Mouse (Mus musculus): ENCODE results near the gene Ston2. TPM values are rescaled to one million over a fixed set of nuclear protein-coding genes. Genes with fewer than 3 reads are reported as not detected.

The Ston2 gene
- polyA plus RNA-seq, 1 experiment, result 77.2 TPM

DNA sequence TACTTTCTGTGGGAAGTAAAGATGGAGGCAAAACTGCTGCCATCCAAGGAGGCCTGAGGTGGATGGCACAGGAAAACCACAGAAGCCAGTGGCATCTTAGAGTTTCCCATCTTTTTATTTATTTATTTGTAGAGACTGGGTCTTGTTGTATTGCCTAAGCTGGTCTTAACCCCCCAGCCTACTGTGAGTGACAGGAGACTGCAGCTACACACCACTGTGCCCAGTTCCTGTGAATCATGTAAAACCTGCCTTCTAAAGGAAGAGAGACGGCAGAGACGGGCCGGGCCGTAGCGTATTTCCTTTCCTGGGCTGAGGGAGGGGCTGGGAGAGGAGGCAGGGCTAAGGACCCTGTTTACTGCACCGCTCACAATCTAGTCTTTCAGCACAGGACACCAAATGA is 19.6 kb upstream of the Ston2 start:
- Histone ChIP-seq H3K4me3 (replicated peaks) (no peak overlapping the region), H3K9me3 (no peaks in the 10 kb centered on the region), H3K36me3 (replicated peaks; ENCODE audit: low read length) (peaks cover 73% of the 10 kb centered on the region), H3K27me3 (replicated peaks) (no peaks in the 10 kb centered on the region), H3K4me1 (peaks cover 11% of the 10 kb centered on the region)
- TF ChIP-seq FLI1 (IDR thresholded peaks at IDR 0.05; ENCODE audit: low read length) (no peak), GATA1 (IDR thresholded peaks at IDR 0.05; ENCODE audit: borderline replicate concordance, low read length) (no peak)

DNA sequence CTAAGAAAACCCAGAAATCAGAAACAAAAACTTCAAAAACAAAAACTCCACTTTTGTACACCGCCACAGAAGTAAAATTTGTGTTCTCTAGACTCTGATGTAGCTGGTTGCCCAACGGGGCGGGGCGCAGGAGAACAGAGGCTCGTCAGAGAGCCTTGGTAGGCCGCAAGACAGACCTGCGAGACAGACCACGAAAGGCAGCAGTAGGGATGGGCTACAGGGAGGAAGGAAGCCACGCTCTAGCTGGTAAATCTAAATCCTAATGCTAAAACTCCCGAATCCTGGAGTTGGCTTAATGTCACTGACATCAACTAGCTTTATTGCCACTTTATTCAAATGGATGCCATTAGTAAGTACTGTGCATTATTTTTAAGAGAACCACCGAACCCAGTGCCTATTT is 18.9 kb upstream of the Ston2 start:
- H3K27me3 ChIP-seq (replicated peaks), result peaks cover 2% of the 10 kb centered on the region
- H3K4me3 ChIP-seq (replicated peaks), result no peak overlapping the region
- peaks cover 67% of the 10 kb centered on the region for H3K36me3 ChIP-seq (replicated peaks; ENCODE audit: low read length)
- peaks cover 11% of the 10 kb centered on the region for H3K4me1 ChIP-seq
- TF ChIP-seq GATA1 (IDR thresholded peaks at IDR 0.05; ENCODE audit: borderline replicate concordance, low read length) (no peak), FLI1 (IDR thresholded peaks at IDR 0.05; ENCODE audit: low read length) (no peak)
- H3K9me3 ChIP-seq, result no peaks in the 10 kb centered on the region

DNA sequence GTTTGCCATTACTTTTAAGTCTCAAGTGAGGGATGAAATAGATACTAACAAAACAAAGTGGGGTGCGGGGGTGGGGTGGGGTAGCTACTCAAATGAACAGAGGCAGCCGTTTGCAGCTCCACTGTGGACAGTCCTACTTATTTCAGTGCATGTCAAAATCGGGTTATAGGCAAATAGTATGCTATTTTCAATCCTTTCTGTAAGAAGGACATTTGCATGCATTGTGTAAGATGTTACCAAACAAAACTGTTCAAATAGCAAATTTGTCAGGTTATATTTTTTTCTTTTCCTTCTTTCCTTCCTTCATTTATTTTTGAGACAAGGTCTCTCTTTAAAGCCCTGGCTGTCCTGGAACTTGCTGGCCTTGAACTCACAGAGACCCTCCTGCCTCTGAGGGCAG is 16.1 kb upstream of the Ston2 start:
- H3K4me3 ChIP-seq (replicated peaks), result no peak overlapping the region
- TF ChIP-seq GATA1 (IDR thresholded peaks at IDR 0.05; ENCODE audit: borderline replicate concordance, low read length) (no peak), FLI1 (IDR thresholded peaks at IDR 0.05; ENCODE audit: low read length) (no peak)
- peaks cover 25% of the 10 kb centered on the region for H3K4me1 ChIP-seq

DNA sequence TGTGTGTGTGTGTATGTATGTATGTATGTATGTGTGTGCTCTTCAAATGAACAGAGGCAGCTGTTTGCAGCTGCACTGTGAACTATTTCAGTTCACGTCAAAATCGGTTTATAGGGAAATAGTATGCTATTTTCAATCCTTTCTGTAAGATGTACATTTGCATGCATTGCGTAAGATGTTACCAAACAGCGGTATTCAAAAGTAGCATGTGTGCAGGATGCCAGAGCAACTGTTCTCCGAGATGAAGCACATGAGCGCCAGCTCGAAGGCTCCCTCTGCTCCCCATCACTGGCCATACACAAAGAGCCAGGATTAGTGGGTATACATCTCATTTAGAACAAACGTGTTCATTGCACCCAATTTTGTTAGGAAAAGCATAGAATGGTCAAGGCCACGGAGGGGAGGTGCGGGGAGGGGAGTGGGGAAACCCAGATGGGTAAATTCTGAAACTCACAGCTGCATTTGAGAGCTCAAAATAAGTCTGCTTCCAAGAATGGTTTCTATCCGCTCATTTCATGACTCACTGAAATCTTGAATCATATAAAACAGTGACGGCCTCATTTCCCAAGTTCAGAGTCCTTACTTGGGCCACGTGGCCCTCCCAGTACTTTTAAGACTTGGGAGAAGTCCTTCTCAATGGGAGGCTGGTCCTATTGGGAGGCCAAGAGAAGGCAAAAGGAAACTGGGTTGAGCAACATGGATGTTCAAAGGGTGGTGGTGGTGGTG is 15.2 kb upstream of the Ston2 start:
- Histone ChIP-seq H3K36me3 (replicated peaks; ENCODE audit: low read length) (peaks cover 29% of the 10 kb centered on the region), H3K4me1 (peaks cover 32% of the 10 kb centered on the region), H3K4me3 (replicated peaks) (no peak overlapping the region), H3K27me3 (replicated peaks) (peaks cover 2% of the 10 kb centered on the region), H3K9me3 (no peaks in the 10 kb centered on the region)
- TF ChIP-seq GATA1 (IDR thresholded peaks at IDR 0.05; ENCODE audit: borderline replicate concordance, low read length) (no peak), FLI1 (IDR thresholded peaks at IDR 0.05; ENCODE audit: low read length) (no peak)

More for the DNA sequence above, 16.1 kb upstream of the Ston2 start:
- Histone ChIP-seq H3K36me3 (replicated peaks; ENCODE audit: low read length) (peaks cover 38% of the 10 kb centered on the region), H3K27me3 (replicated peaks) (peaks cover 2% of the 10 kb centered on the region), H3K9me3 (no peaks in the 10 kb centered on the region)

DNA sequence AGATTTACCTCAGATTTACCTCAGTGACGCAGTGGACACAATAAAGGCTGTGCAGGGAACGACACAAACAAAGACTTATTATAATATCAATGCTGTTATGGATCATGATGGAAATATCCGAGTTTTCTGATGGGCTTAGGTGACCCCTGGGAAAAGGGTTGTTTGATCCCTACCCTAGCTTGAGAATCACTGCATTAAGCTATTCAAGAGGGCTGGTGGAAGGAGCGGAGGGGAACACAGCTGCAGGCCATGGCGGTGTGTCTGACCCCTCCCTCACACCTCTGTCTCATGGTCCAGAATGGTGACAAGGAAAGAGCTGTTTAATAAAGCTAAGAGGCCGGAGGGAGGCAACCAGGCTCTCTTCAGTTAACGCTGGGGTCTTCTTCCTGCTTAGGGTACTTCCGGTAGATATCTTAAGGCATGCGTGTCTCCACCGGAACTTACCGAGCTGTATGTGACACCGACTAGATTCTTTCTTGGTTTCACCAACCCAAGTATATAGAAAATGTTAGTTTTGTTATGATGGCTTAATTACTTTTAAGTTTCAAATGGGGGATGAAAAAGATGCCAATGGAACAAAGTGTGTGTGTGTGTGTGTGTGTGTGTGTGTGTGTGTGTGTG is 14.5 kb upstream of the Ston2 start:
- peaks cover 2% of the 10 kb centered on the region for H3K27me3 ChIP-seq (replicated peaks)
- TF ChIP-seq GATA1 (IDR thresholded peaks at IDR 0.05; ENCODE audit: borderline replicate concordance, low read length) (no peak), FLI1 (IDR thresholded peaks at IDR 0.05; ENCODE audit: low read length) (no peak)
- peaks cover 23% of the 10 kb centered on the region for H3K36me3 ChIP-seq (replicated peaks; ENCODE audit: low read length)
- H3K4me3 ChIP-seq (replicated peaks), result no peak overlapping the region
- no peaks in the 10 kb centered on the region for H3K9me3 ChIP-seq
- H3K4me1 ChIP-seq, result peaks cover 28% of the 10 kb centered on the region

DNA sequence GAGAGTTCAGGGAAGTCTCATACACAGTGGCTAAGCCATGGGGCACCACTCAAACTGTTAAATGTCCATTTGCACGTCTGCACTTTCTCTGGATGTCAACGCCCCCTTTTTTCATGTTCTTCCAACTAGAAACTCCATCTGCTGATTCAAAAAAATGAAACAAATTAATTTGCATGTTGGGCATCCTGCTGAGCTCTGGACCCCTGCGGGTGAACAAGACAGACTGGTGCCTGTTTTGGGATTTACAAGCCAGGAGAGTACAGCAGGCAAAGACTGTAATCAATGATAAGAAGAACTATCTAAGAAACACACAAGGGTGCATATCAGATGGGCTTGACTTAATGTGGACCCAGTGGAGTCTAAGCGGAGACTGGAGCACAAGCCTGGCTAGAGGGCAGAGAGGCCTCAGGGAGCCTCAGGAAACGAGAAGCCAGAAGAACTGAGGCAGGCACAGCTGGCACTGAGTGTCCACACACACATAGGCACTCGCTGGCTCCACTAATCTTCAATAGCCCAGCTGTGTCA is 12.7 kb upstream of the Ston2 start:
- TF ChIP-seq GATA1 (IDR thresholded peaks at IDR 0.05; ENCODE audit: borderline replicate concordance, low read length), result no peak
- TF ChIP-seq FLI1 (IDR thresholded peaks at IDR 0.05; ENCODE audit: low read length), result no peak
- no peak overlapping the region for H3K4me3 ChIP-seq (replicated peaks)
- peaks cover 2% of the 10 kb centered on the region for H3K27me3 ChIP-seq (replicated peaks)
- no peaks in the 10 kb centered on the region for H3K9me3 ChIP-seq
- H3K36me3 ChIP-seq (replicated peaks; ENCODE audit: low read length), result peaks cover 6% of the 10 kb centered on the region
- H3K4me1 ChIP-seq, result peaks cover 30% of the 10 kb centered on the region

DNA sequence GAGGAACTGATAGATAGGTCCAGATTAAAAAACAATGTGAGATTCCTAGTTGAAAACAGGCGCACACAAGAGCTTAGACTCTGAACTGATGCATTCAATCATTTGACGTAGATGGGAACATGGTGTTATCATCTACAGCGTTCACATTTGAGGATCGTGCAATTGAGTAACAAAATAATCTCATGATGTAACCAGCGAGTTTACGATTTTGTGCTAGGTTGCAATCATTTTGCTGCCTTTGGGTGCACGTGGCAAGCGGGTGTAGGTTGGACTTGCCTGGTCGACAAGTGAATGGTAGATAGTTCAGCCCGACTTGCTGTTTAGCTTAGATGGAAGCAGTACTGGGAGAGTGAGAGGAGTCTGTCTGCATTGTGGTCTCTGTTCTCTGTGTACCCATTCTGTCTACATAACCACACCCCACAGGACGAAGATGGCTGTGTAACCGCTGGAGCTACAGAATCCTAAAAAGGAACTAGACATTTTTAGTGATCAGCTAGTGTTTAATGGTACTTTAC is 11.7 kb upstream of the Ston2 start:
- no peaks in the 10 kb centered on the region for H3K36me3 ChIP-seq (replicated peaks; ENCODE audit: low read length)
- H3K9me3 ChIP-seq, result no peaks in the 10 kb centered on the region
- TF ChIP-seq GATA1 (IDR thresholded peaks at IDR 0.05; ENCODE audit: borderline replicate concordance, low read length), result no peak
- no peak for TF ChIP-seq FLI1 (IDR thresholded peaks at IDR 0.05; ENCODE audit: low read length)
- peaks cover 30% of the 10 kb centered on the region for H3K4me1 ChIP-seq
- H3K27me3 ChIP-seq (replicated peaks), result peaks cover 2% of the 10 kb centered on the region
- H3K4me3 ChIP-seq (replicated peaks), result no peak overlapping the region

DNA sequence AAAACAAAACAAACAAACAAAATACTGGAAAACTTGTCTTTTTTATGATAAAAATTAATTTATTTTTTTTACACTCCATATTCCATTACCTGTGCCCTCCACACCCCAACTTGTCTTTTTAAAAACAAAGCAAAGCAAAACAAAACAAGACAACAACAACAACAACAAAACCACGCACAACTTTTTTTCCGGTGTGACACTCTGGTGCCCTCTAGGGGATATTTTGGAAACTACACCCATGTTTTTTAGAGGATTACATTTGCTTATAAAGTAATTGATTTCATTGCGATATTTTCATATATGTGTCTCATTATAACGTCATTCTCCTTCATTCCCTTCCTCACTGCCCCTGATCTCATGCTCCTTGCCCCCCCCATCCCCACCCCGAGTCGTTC is 11.2 kb upstream of the Ston2 start:
- Histone ChIP-seq H3K4me1 (peaks cover 30% of the 10 kb centered on the region), H3K27me3 (replicated peaks) (peaks cover 2% of the 10 kb centered on the region), H3K4me3 (replicated peaks) (peak overlapping the region; percentile 42)

DNA sequence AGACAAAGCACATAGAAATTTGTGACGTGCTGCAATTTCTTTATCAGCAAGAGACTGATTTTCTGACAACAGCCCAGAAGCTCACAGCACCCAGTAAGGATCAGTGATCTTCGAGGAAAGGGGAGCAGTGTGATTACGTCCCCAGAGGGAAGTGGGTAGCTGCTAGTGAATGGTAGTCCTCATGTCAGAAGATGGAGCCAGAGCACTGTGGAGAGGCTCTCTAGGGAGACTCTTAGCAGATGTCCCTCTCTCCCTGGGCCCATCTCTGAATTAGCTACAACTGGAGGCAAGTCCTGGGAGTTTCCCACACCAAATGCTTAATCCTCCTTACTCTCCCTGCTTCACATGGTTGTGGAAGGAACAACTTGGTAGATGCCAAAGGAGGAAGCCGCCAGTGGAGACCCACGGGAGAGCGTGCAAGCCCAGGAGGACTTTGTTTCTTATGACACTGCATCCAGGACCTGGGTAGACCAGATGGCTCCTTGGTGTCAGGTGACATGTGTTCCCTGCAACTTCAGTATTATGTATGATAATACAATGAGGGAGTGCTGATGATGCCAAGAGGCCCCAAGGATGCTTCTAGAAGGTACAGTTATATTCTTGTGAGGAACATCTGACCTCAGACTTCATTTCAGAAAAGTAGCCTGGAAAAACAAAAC is 10.7 kb upstream of the Ston2 start:
- Histone ChIP-seq H3K9me3 (no peaks in the 10 kb centered on the region), H3K4me3 (replicated peaks) (peak overlapping the region; percentile 42), H3K4me1 (peaks cover 30% of the 10 kb centered on the region), H3K36me3 (replicated peaks; ENCODE audit: low read length) (no peaks in the 10 kb centered on the region), H3K27me3 (replicated peaks) (peaks cover 2% of the 10 kb centered on the region)
- TF ChIP-seq FLI1 (IDR thresholded peaks at IDR 0.05; ENCODE audit: low read length) (no peak), GATA1 (IDR thresholded peaks at IDR 0.05; ENCODE audit: borderline replicate concordance, low read length) (no peak)

More for the DNA sequence above, 11.2 kb upstream of the Ston2 start:
- Histone ChIP-seq H3K9me3 (no peaks in the 10 kb centered on the region), H3K36me3 (replicated peaks; ENCODE audit: low read length) (no peaks in the 10 kb centered on the region)
- TF ChIP-seq FLI1 (IDR thresholded peaks at IDR 0.05; ENCODE audit: low read length) (no peak), GATA1 (IDR thresholded peaks at IDR 0.05; ENCODE audit: borderline replicate concordance, low read length) (no peak)
